Mouse (Mus musculus) olfactory bulb, adult 2 months (tissue): Measurements from ENCODE around the gene Adcy5. TPM values are rescaled to one million over a fixed set of nuclear protein-coding genes. Genes with fewer than 3 reads are reported as not detected.

Experiments used
- H3K27ac ChIP-seq: fragments of 200-500 bp; 2 replicates; pipeline ENCODE4 v1.5.1; 2012; ENCODE audit warnings: low read depth, low read length; ENCODE audit not compliant: insufficient read depth
- H3K4me1 ChIP-seq: fragments of 200-500 bp; 2 replicates; pipeline ENCODE4 v1.6.1; 2012; ENCODE audit warnings: low read length; ENCODE audit not compliant: control insufficient read depth, insufficient read depth
- H3K4me3 ChIP-seq: fragments of 200-500 bp; 2 replicates; pipeline ENCODE4 v1.5.1; 2012; ENCODE audit warnings: mild to moderate bottlenecking, low read depth, low read length, moderate library complexity; ENCODE audit not compliant: insufficient read depth
- CTCF ChIP-seq: fragments of 200-500 bp; IDR thresholded peaks from 2 replicates; pipeline ENCODE4 v1.5.1; 2012; ENCODE audit warnings: low read depth, mild to moderate bottlenecking, low read length, moderate library complexity; ENCODE audit not compliant: insufficient read depth
- POLR2A ChIP-seq: fragments of 200-500 bp; IDR thresholded peaks from 2 replicates; pipeline ENCODE4 v1.6.1; 2012; ENCODE audit warnings: mild to moderate bottlenecking, low read depth, low read length, moderate library complexity; ENCODE audit not compliant: insufficient read depth
- WGBS: fragments of 180-500 bp; shearing (Covaris S2); methylation state at CpG from one replicate; pipeline ENCODE4 v1.1.7; 2018; 5-methylcytosine and 5-hydroxymethylcytosine counted together
- polyA plus RNA-seq: library from polyadenylated mRNA; stranded (reverse); fragments of >200 nt; gene quantifications from 2 replicates; pipeline ENCODE4 v1.2.4, GENCODE M21; 2012; ENCODE audit warnings: low replicate concordance; ENCODE audit not compliant: missing spikeins, insufficient read depth, insufficient read length

Gene Adcy5
- polyA plus RNA-seq, 1 experiment: not detected

DNA sequence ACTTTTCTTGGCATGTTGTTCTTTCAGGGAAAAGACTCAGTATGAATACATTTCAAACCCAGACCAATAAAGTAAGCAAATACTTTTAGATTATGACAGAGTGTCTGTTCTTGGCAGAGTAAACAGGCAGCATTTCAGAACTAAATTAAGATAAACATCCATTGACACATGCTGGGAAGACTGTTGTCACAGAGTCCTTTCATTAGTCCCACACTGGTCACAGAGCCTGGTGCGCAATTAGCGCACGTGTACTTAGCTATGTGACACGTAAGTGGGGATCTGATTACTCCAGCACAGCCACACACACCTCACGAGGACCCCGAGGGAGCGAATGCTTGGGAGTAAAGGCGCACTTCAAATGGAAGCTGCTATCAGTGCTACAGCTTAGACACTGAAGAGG, 156.9 kb downstream of the Adcy5 start:
- Histone ChIP-seq H3K27ac (no peak overlapping the region), H3K4me1 (no peaks in the 10 kb centered on the region), H3K4me3 (no peak overlapping the region)
- TF ChIP-seq POLR2A (no peak), CTCF (no peak)
- 64% methylated on average over 8 of the region's 8 CpGs for WGBS

DNA sequence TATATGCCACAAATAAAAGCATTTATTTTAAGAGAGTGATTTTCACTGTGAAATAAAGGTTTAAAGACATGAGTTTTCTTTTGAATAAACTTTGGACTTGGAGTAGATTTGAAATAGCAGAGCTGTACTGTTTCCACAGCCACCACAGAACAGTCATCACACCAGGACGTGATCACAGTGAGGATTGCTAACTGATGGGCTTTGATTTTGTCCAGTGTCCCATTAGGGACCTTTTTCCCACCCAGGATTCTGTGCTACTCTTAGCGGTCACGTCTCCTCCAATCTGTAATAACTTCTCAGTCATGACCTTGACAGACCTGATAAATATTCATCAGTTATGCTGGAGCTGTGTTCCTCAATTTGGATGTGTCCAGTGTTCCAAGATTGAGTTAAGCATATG, 160.8 kb downstream of the Adcy5 start:
- Histone ChIP-seq H3K4me1 (no peaks in the 10 kb centered on the region), H3K4me3 (no peak overlapping the region), H3K27ac (no peak overlapping the region)
- no peak for TF ChIP-seq POLR2A
- 63% methylated on average over 3 of the region's 3 CpGs for WGBS

DNA sequence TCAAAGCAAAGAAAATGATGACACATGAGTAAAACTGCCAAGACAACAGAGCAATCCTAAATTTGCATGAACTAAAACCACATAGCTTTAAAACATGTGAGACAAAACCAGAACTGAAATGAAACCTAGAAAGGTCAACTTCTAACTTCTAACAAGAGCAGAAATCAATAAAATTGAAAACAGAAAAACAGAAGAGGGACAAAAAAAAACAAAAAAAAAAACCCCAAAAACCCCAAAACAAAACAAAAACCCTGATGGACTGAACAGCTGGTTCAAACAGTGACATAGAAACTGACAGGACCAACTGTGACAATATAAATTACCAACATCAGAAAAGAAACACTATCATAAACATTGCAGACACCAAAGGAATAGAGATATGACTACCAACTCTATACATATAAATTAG, 162.2 kb downstream of the Adcy5 start:
- H3K4me3 ChIP-seq: no peak overlapping the region
- no peaks in the 10 kb centered on the region for H3K4me1 ChIP-seq
- no peak overlapping the region for H3K27ac ChIP-seq
- no peak for TF ChIP-seq CTCF
- no peak for TF ChIP-seq POLR2A

DNA sequence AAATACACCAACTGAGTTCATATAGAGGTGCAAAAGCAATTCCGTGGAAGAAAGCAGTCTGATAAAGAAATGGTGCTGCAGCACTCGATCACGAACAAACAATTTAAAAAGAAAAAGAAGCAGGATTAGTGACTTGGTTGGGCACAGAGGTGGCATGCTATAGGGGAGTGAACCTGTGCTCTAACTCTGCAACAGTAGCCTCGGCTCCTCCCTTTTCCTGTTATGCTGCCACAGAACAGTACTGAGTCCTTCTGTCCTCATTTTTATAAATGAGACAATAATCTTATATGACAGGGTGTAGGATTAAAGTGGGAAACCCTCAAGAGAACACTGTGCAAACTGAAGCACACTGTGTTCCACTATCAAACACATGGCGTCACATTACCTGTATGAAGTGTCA, 162.8 kb downstream of the Adcy5 start:
- no peak overlapping the region for H3K4me3 ChIP-seq
- WGBS: 85% methylated on average over 5 of the region's 5 CpGs
- no peaks in the 10 kb centered on the region for H3K4me1 ChIP-seq
- TF ChIP-seq POLR2A (no peak), CTCF (no peak)
- no peak overlapping the region for H3K27ac ChIP-seq

DNA sequence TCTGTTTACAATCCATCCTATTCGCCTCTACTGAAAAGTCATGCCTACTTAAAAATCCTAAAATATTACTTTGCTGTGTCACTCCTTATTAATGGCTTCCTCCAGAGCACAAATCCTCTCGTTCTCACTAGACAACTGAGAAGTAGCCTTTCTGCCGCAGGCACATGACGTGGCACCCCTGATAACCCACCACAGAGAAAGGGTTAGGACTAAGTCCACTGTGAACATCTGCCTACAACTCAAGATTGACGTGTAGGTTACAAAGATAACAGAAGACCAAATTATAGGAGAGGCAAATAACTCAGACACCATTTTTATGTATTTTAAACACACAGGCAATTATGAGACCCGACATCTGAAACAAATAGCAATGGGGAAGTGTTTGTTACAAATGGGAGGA, 163.7 kb downstream of the Adcy5 start:
- H3K4me3 ChIP-seq: no peak overlapping the region

DNA sequence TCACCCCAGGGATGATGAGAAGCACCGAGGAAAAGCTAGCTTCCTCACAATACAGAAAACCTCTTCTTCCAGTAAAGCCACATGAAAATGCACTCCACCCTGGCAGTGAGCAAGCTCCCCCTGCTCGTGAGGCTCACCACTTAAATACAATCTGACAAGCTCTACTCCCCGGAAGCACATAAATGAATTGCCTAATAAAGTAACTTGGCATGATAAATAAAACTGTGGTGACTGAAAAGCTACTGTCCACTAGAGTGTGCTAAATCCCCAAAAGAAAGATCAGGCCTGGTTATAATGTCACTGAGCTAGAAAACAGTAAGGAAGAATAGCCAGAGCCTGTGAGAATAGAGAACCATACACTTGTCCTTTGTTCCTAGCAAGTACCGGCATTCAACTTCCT, 164.7 kb downstream of the Adcy5 start:
- Histone ChIP-seq H3K27ac (no peak overlapping the region), H3K4me3 (no peak overlapping the region), H3K4me1 (no peaks in the 10 kb centered on the region)
- 13% methylated on average over 4 of the region's 4 CpGs for WGBS
- TF ChIP-seq CTCF: no peak
- no peak for TF ChIP-seq POLR2A

More for the DNA sequence above, 163.7 kb downstream of the Adcy5 start:
- TF ChIP-seq POLR2A: no peak
- TF ChIP-seq CTCF: no peak
- Histone ChIP-seq H3K4me1 (no peaks in the 10 kb centered on the region), H3K27ac (no peak overlapping the region)
- 89% methylated on average over 6 of the region's 6 CpGs for WGBS

DNA sequence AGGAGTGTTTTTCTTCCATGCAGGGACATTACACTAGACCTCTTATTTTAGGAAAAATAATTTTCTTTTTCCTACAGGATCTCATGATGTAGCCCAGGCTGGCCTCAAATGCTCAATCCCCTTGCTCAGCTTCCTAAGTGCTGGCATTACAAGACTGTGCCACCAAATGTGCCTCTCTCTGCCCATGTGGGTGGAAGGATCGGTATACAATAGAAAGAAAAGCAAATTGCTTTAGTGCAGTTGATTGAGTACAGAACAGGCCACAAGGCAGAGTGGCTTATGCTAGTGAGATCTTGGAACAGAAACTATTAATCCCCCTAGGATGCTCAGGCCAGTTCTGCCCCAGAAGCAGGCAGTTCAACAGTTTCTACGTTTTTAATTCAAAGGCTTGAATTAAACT, 165.1 kb downstream of the Adcy5 start:
- 60% methylated on average over 2 of the region's 2 CpGs for WGBS
- Histone ChIP-seq H3K4me1 (no peaks in the 10 kb centered on the region), H3K4me3 (no peak overlapping the region), H3K27ac (no peak overlapping the region)
- TF ChIP-seq POLR2A (no peak), CTCF (no peak)

DNA sequence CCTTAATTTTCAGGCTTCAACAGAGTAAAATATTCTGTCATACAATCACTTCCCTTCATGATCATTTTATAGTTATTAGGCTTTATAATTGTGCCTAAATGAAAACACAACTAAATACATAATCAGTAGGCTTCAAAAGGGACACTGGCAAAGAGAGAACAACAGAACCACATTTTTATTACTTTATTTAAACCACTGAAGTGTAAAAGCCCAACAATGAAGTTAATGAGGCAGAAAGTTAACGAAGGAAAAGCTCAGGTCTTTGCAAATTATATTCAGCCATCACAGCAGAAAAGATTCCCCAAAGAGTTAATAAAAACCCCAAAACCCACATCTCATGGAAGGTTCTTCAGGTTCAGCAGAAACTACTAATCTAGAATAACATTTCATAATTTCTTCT, 175.8 kb downstream of the Adcy5 start:
- TF ChIP-seq CTCF (no peak), POLR2A (no peak)
- WGBS: 54% methylated on average over 1 of the region's 1 CpGs
- no peak overlapping the region for H3K27ac ChIP-seq

More for the DNA sequence above, 175.8 kb downstream of the Adcy5 start:
- Histone ChIP-seq H3K4me1 (no peaks in the 10 kb centered on the region), H3K4me3 (no peak overlapping the region)

Other genes starting within 250 kb of the Adcy5 start
- gene Hacd2, start 132.4 kb upstream of the Adcy5 start, polyA plus RNA-seq: not detected in 2 replicates
- not detected in 2 replicates for gene Sec22a, start 209.0 kb downstream of the Adcy5 start, polyA plus RNA-seq